Mouse (Mus musculus) kidney, embryonic 16.5 days (tissue): ENCODE data around the gene Wif1. TPM values are rescaled to one million over a fixed set of nuclear protein-coding genes. Genes with fewer than 3 reads are reported as not detected.
A peak's percentile ranks its signal among the peaks of the same experiment; 100 is the strongest.

Source experiments
- ATAC-seq: fragments of 200-750 bp; cut with Nextera tagmentation; 2 replicates; pipeline ENCODE4 v1.8.0; 2017; ENCODE audit warnings: moderate TSS enrichment; ENCODE audit not compliant: low FRiP score, low TSS enrichment
- H3K27ac ChIP-seq: fragments of 300-500 bp; sonication (generic); 2 replicates; pipeline ENCODE4 v1.5.1; 2014; ENCODE audit warnings: low read length
- H3K27me3 ChIP-seq: fragments of 300-500 bp; sonication (generic); 2 replicates; pipeline ENCODE4 v1.6.1; 2014; ENCODE audit warnings: low read length, control low read depth, mixed read lengths; ENCODE audit not compliant: insufficient read depth
- H3K36me3 ChIP-seq: fragments of 300-500 bp; sonication (generic); 2 replicates; pipeline ENCODE4 v1.6.1; 2014; ENCODE audit warnings: low read length, control low read depth, mixed read lengths; ENCODE audit not compliant: insufficient read depth
- H3K4me1 ChIP-seq: fragments of 300-500 bp; sonication (generic); 2 replicates; pipeline ENCODE4 v1.6.1; 2014; ENCODE audit warnings: low read length, control low read depth, mixed read lengths; ENCODE audit not compliant: insufficient read depth
- H3K4me2 ChIP-seq: fragments of 300-500 bp; sonication (generic); replicated peaks from 2 replicates; pipeline ENCODE4 v1.6.1; 2014; ENCODE audit warnings: low read depth, low read length
- H3K4me3 ChIP-seq: fragments of 300-500 bp; sonication (generic); 2 replicates; pipeline ENCODE4 v1.5.1; 2014; ENCODE audit warnings: mild to moderate bottlenecking, low read length
- H3K9ac ChIP-seq: fragments of 300-500 bp; sonication (generic); replicated peaks from 2 replicates; pipeline ENCODE4 v1.6.1; 2014; ENCODE audit warnings: low read length
- H3K9me3 ChIP-seq: fragments of 300-500 bp; sonication (generic); 2 replicates; pipeline ENCODE4 v1.6.1; 2016; ENCODE audit warnings: low read length, control low read depth
- WGBS: fragments of 180-500 bp; shearing (Covaris S2); extraction: QIAGEN DNeasy Blood & Tissue Kit; methylation state at CpG from one replicate; pipeline ENCODE4 v1.1.7; 2014; 5-methylcytosine and 5-hydroxymethylcytosine counted together
- polyA plus RNA-seq: library from polyadenylated mRNA; unstranded; fragments of >200 nt; fragmentation: Nextera tagmentation; extraction: Ambion mirVana; gene quantifications from 2 replicates; pipeline ENCODE4 v1.2.1, GENCODE M21; 2015

Wif1 gene
- polyA plus RNA-seq, 1 experiment from 2014 or later: 3.1 TPM

- H3K9ac ChIP-seq: no peak overlapping the region
- no peak overlapping the region for H3K4me2 ChIP-seq
- no peak overlapping the region for H3K27ac ChIP-seq
- H3K4me1 ChIP-seq: no peaks in the 10 kb centered on the region; the same call in 1 of the 2 replicates
- WGBS: 80% methylated on average over 12 of the region's 12 CpGs
- ATAC-seq: no peak
- peaks cover 8% of the 10 kb centered on the region for H3K27me3 ChIP-seq
- H3K9me3 ChIP-seq: no peaks in the 10 kb centered on the region; the same call in 1 of the 2 replicates
- no peak overlapping the region for H3K4me3 ChIP-seq
- no peaks in the 10 kb centered on the region for H3K36me3 ChIP-seq
These were observed 64.5 kb downstream of the Wif1 start for GRCm38 (mm10) chr10:121098263-121098662.

DNA sequence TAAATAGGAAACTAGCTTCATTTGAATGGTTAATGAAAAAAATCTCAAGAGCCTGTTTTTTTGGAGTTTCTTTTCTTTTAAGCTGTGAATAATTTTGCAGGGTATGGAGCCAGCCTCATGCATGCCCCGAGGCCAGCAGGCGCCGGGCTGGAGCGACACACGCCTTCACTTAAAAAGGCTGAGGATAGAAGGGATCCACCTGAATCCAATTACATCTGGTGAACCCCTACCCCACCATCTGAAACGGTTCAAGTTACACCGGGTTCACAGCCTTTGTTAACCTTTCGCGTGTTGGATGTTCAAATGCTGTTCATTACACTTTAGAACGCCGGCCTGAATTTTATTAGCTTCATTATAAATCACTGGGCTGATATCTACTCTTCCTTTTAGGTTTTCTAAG lies 65.9 kb downstream of the Wif1 start:
- WGBS: 13% methylated on average over 11 of the region's 11 CpGs
- no peak overlapping the region for H3K9ac ChIP-seq
- H3K4me1 ChIP-seq: no peaks in the 10 kb centered on the region; the same call in 1 of the 2 replicates
- H3K4me3 ChIP-seq: no peak overlapping the region
- no peak overlapping the region for H3K4me2 ChIP-seq
- no peaks in the 10 kb centered on the region for H3K36me3 ChIP-seq
- no peak overlapping the region for H3K27ac ChIP-seq
- H3K9me3 ChIP-seq: peaks cover 3% of the 10 kb centered on the region; the same call in 1 of the 2 replicates
- ATAC-seq: 0 out of 2 replicates have a peak, but pooled peaks have one; percentile 46
- peaks cover 8% of the 10 kb centered on the region for H3K27me3 ChIP-seq

GRCm38 (mm10) chr10:121116115-121116514 lies 82.4 kb downstream of the Wif1 start:
- peaks cover 6% of the 10 kb centered on the region; the same call in 1 of the 2 replicates for H3K9me3 ChIP-seq
- H3K27me3 ChIP-seq: no peaks in the 10 kb centered on the region
- no peaks in the 10 kb centered on the region for H3K4me1 ChIP-seq
- H3K27ac ChIP-seq: no peak overlapping the region
- H3K9ac ChIP-seq: no peak overlapping the region
- no peak for ATAC-seq
- no peak overlapping the region for H3K4me2 ChIP-seq
- no peaks in the 10 kb centered on the region for H3K36me3 ChIP-seq
- H3K4me3 ChIP-seq: no peak overlapping the region

DNA sequence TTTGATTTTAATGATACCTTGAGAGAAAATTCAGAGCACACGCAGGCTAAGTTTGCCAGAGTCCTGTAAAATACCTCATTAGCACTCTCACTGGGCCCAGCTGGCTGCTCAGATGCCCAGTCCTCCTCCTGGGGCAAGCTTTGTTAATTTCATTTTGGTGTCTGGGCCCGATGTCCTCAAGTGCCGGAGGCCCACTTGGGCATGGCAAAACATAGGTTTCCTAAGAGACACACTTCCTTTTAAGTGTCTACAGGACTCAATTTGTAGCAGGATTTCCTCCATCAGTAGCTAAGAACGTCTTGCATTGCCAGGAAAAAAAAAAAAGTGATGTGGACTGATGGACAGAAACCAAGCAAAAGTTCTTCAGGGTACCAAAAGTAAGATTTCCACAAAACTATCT lies 82.9 kb downstream of the Wif1 start:
- no peaks in the 10 kb centered on the region for H3K36me3 ChIP-seq
- no peak overlapping the region for H3K4me3 ChIP-seq
- whole genome bisulfite sequencing: 61% methylated on average over 4 of the region's 4 CpGs
- H3K9me3 ChIP-seq: peaks cover 6% of the 10 kb centered on the region; the same call in 1 of the 2 replicates
- no peak for ATAC-seq
- no peak overlapping the region for H3K27ac ChIP-seq
- H3K4me2 ChIP-seq: no peak overlapping the region
- H3K27me3 ChIP-seq: no peaks in the 10 kb centered on the region
- H3K4me1 ChIP-seq: no peaks in the 10 kb centered on the region
- no peak overlapping the region for H3K9ac ChIP-seq

DNA sequence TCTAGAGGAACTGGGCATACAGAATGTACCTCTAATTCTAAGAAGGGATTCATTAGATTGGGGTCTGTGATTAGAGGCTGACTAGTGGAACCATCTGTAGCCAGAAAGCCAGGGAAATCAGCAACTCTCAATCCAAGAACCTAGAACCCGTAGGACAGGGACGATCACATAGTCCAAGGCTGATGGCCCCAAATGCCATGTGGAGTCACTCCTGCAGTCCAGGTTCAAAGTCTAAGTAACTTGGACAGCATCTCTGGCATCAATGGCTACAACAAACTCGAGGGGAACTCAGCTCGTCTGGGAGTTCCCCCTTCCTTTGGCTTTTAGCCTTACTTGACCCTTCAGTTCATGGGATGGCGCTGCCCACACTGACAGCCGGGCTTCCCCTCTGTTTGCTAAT lies 87.0 kb downstream of the Wif1 start:
- Histone ChIP-seq H3K27me3 (no peaks in the 10 kb centered on the region), H3K9me3 (no peaks in the 10 kb centered on the region), H3K36me3 (no peaks in the 10 kb centered on the region), H3K9ac (no peak overlapping the region), H3K4me1 (no peaks in the 10 kb centered on the region), H3K4me2 (no peak overlapping the region), H3K27ac (no peak overlapping the region), H3K4me3 (no peak overlapping the region)
- ATAC-seq: no peak
- WGBS: 70% methylated on average over 6 of the region's 6 CpGs

GRCm38 (mm10) chr10:121124481-121124880 lies 90.7 kb downstream of the Wif1 start:
- H3K27me3 ChIP-seq: no peaks in the 10 kb centered on the region
- no peaks in the 10 kb centered on the region for H3K9me3 ChIP-seq
- H3K4me1 ChIP-seq: no peaks in the 10 kb centered on the region
- 95% methylated on average over 16 of the region's 16 CpGs for WGBS
- no peak overlapping the region for H3K9ac ChIP-seq
- ATAC-seq: no peak
- no peak overlapping the region for H3K27ac ChIP-seq
- H3K4me3 ChIP-seq: no peak overlapping the region
- no peak overlapping the region for H3K4me2 ChIP-seq
- no peaks in the 10 kb centered on the region for H3K36me3 ChIP-seq

DNA sequence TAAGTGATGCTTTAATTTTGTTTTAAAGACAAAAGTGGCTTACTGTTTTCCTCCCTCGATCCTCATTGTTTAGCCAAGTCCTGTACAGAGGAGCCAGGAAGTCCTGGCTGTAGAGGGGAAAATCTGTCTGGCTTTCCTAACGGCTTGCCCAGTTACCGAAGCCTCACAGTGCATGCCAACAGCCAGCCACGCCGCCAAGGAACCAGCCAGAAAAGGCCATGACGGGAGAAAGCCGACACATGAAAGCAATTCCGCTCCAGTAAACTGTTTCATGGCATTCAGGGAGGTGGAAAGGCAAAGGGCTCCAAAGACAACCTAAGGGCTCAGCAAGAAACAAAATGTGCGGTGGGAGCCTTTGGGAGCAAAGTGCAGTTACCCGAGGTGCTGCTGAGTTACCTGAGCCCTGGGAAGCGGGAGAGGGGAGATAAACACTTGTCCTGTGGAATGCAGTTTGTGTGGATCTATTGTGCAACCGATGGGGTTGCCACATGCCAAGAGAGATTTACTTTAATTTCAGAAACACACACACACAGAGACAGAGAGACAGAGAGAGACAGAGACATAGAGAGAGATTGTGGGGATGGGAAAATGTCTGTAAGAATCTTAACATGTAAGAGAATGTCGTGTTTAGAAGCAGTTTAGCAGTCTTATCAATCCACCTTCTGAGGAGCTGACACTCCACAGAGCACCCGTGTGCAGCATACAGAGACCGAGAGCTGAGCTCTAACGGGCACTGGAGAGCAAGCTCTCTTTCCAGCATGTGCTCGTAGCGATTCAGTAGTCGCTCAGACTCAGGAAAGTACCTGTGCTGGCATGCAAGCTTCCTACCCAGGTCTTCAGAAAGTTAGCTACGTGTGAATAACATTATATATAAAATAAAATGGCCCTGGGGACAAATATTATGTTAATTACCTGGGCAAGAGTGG lies 95.5 kb downstream of the Wif1 start:
- 60% methylated on average over 20 of the region's 20 CpGs for WGBS
- no peak overlapping the region; the same call in 1 of the 2 replicates for H3K4me2 ChIP-seq
- H3K27me3 ChIP-seq: no peaks in the 10 kb centered on the region
- H3K4me3 ChIP-seq: no peak overlapping the region
- H3K4me1 ChIP-seq: no peaks in the 10 kb centered on the region
- H3K9ac ChIP-seq: no peak overlapping the region
- H3K27ac ChIP-seq: no peak overlapping the region
- no peak for ATAC-seq
- no peaks in the 10 kb centered on the region for H3K9me3 ChIP-seq
- H3K36me3 ChIP-seq: no peaks in the 10 kb centered on the region

Other genes with a start within 250 kb of the Wif1 start
- gene Msrb3, start 134.9 kb upstream of the Wif1 start, polyA plus RNA-seq: 8.7 and 11.6 TPM in 2 replicates
- 2.4 TPM in 2 replicates for gene Lemd3, start 54.6 kb upstream of the Wif1 start, polyA plus RNA-seq